Mouse (Mus musculus): ENCODE measurements at regions not wholly inside any gene's neighbourhood (a gene's known extent, or its start where the extent isn't known, plus 50 kb on each side); places are given as distances from the start of the nearest gene placed in this dataset.
"Not testable (repeated sequence)": the region's sequence is repeated elsewhere in the genome, so short reads cannot be mapped to it uniquely, and the experiment has no call there.

- Histone ChIP-seq H3K4me3 (no peak overlapping the region), H3K9me3 (replicated peaks) (no peaks in the 10 kb centered on the region), H3K4me1 (no peaks in the 10 kb centered on the region), H3K27me3 (ENCODE audit: low read depth, poor library complexity, severe bottlenecking) (no peaks in the 10 kb centered on the region), H3K36me3 (no peaks in the 10 kb centered on the region), H3K27ac (no peak overlapping the region)
- no peak for DNase-seq (ENCODE audit: low spot score)
- 90% methylated on average over 6 of the region's 6 CpGs for WGBS
These were observed 1070.5 kb downstream of the Diaph3 start for GRCm38 (mm10) chr14:86070313-86071100.

DNA sequence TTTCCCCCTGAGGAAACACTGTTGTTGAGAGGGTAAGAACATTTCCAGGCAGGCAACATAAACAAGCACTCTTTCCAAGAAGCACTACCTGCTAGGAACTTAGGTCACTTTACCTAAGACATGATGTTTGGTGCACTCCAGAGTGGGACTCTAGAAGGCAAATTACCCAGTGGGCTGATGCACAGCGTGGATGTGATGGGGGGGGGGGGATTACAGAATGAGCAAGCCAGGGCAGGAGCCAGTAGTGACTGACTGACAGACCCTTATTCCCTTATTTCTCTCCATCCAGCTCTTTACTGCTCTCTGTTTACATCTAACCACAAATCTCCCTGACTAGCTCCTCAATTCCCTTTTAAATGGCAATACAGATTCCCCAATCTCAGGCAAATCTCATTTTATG, 1071.7 kb downstream of the Diaph3 start:
- H3K36me3 ChIP-seq = no peaks in the 10 kb centered on the region
- DNase-seq (ENCODE audit: low spot score) = no peak
- H3K4me3 ChIP-seq = no peak overlapping the region
- H3K27me3 ChIP-seq (ENCODE audit: low read depth, poor library complexity, severe bottlenecking) = no peaks in the 10 kb centered on the region
- H3K4me1 ChIP-seq = no peaks in the 10 kb centered on the region
- H3K27ac ChIP-seq = no peak overlapping the region
- WGBS = 45% methylated on average over 1 of the region's 1 CpGs
- no peaks in the 10 kb centered on the region for H3K9me3 ChIP-seq (replicated peaks)

DNA sequence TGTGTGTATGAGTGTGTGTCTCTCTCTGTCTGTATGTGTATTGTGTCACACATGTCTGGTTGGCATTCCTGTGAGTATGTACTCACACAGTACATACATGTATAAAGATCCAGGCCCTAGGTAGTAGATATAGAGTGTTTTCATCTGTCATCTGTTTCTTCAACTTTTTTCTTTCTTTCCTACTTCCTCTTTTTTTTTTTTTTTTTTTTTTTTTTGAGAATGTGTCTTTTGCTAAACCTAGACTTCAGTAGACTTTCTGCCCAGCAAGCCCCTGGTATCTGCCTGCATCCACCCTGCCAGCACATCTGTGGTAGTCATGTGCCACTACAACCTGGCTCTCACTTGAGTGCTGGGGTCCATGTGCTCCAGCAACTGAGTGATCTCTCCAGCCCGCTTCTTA, 1073.3 kb downstream of the Diaph3 start:
- Histone ChIP-seq H3K9me3 (replicated peaks) (no peaks in the 10 kb centered on the region), H3K27me3 (ENCODE audit: low read depth, poor library complexity, severe bottlenecking) (no peaks in the 10 kb centered on the region), H3K27ac (no peak overlapping the region), H3K4me3 (no peak overlapping the region), H3K36me3 (no peaks in the 10 kb centered on the region), H3K4me1 (no peaks in the 10 kb centered on the region)
- DNase-seq (ENCODE audit: low spot score) = no peak
- WGBS = 89% methylated on average over 1 of the region's 1 CpGs

DNA sequence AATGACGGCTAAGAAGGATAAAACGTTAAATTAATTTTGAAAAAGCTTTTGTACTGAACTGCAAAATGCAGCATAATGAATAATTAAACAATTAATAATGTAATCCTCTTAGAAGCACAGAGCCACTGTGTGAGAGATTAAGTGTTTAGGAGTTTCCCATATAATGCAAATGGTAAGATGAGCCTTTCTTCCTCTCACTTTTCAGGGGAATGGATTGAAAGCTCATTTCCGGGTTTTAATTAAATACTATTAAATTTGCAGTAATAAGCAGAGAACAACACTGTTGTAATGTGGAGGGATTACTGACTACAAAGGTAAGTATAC, 1077.5 kb downstream of the Diaph3 start:
- H3K4me3 ChIP-seq = no peak overlapping the region
- no peak overlapping the region for H3K27ac ChIP-seq
- no peaks in the 10 kb centered on the region for H3K4me1 ChIP-seq
- DNase-seq (ENCODE audit: low spot score) = no peak
- H3K36me3 ChIP-seq = no peaks in the 10 kb centered on the region
- no peaks in the 10 kb centered on the region for H3K27me3 ChIP-seq (ENCODE audit: low read depth, poor library complexity, severe bottlenecking)
- 84% methylated on average over 3 of the region's 3 CpGs for WGBS
- H3K9me3 ChIP-seq (replicated peaks) = no peaks in the 10 kb centered on the region

DNA sequence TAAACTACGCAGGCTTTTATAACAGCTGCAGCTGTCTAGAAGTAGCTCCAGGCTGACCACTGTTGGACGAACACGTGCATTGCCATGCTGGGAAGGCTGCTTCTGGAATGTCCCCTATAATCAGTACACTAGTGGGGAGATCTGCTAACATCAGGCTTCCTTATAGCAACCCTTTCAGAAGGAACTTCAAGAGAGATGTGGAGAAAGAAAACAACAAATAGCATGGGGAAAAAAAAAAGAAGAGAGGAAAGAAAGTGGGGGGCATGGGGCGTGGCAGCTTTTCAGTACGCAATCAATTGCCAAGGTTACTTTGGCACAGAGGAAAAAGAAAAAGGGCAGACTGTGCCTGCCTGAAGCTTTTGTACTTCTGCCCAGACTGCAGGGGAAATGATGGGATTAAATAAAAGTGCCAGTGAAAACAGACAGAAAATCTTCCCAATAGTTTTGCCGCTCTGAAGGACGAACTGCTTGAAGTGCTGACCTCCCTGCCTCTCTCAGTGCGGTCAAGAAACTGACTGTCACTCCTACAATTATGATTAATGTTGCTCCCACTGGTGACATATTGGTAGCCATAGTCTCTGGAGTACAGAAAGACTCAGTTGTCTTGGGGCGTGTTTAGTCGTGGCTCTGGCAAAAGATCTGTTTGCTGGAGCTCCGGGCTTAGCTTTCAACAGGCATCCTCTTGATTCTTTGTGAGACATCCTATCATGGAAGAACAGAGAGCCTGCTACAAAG, 1078.0 kb downstream of the Diaph3 start:
- Histone ChIP-seq H3K4me3 (no peak overlapping the region), H3K27ac (no peak overlapping the region), H3K4me1 (no peaks in the 10 kb centered on the region), H3K9me3 (replicated peaks) (no peaks in the 10 kb centered on the region), H3K27me3 (ENCODE audit: low read depth, poor library complexity, severe bottlenecking) (no peaks in the 10 kb centered on the region), H3K36me3 (no peaks in the 10 kb centered on the region)
- WGBS = 86% methylated on average over 11 of the region's 11 CpGs
- DNase-seq (ENCODE audit: low spot score) = no peak

- H3K27ac ChIP-seq = no peak overlapping the region
- H3K4me1 ChIP-seq = no peaks in the 10 kb centered on the region
- DNase-seq (ENCODE audit: low spot score) = no peak
- H3K4me3 ChIP-seq = no peak overlapping the region
- no peaks in the 10 kb centered on the region for H3K36me3 ChIP-seq
- no peaks in the 10 kb centered on the region for H3K9me3 ChIP-seq (replicated peaks)
- H3K27me3 ChIP-seq (ENCODE audit: low read depth, poor library complexity, severe bottlenecking) = no peaks in the 10 kb centered on the region
- 89% methylated on average over 4 of the region's 4 CpGs for WGBS
These were observed 1084.0 kb downstream of the Diaph3 start for GRCm38 (mm10) chr14:86056991-86057390.

DNA sequence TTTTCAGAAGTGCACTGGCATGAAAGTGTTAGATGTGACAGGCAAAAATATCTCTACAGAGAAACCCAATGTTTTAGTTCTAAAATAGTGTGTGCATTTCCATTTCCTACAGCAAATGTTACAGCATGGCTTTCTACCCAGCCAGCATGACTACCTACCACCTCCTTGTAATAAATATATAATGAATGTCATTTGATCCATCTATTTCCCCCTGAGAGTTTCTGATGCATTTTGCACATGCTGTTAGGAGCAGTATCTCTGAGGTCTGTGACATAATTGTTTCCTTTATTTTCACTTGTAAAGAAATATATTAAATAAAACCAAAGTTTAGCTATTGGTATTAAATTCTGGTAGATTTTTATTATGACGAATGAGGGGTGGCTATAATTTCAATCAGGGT, 1086.4 kb downstream of the Diaph3 start:
- no peaks in the 10 kb centered on the region for H3K36me3 ChIP-seq
- DNase-seq (ENCODE audit: low spot score) = no peak
- H3K27me3 ChIP-seq (ENCODE audit: low read depth, poor library complexity, severe bottlenecking) = no peaks in the 10 kb centered on the region
- no peak overlapping the region for H3K27ac ChIP-seq
- H3K4me1 ChIP-seq = no peaks in the 10 kb centered on the region
- H3K4me3 ChIP-seq = no peak overlapping the region
- 88% methylated on average over 1 of the region's 1 CpGs for WGBS
- no peaks in the 10 kb centered on the region for H3K9me3 ChIP-seq (replicated peaks)

GRCm38 (mm10) chr14:86029401-86029800, 1111.6 kb downstream of the Diaph3 start:
- H3K27ac ChIP-seq = no peak overlapping the region
- no peak for DNase-seq (ENCODE audit: low spot score)
- no peaks in the 10 kb centered on the region for H3K36me3 ChIP-seq
- H3K4me3 ChIP-seq = no peak overlapping the region
- H3K4me1 ChIP-seq = no peaks in the 10 kb centered on the region
- H3K9me3 ChIP-seq (replicated peaks) = no peaks in the 10 kb centered on the region
- H3K27me3 ChIP-seq (ENCODE audit: low read depth, poor library complexity, severe bottlenecking) = no peaks in the 10 kb centered on the region

DNA sequence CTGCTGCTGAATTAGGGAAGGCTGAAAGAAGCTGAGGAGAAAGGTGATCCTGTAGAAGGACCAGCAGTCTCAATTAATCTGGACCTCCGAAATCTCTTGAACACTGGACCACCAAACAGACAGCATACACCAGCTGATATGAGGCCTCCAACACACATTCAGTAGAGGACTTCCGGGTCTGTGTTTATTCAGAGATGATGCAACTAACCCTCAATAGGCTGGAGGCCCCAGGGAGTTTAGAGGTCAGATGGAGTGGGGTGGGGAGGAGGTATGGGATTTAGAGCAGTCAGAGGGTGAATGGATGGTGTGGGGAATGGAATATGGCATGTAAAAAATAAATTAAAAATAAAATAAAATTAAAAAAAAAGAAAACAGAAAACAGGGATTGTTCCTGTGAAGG, 1123.4 kb downstream of the Diaph3 start:
- H3K9me3 ChIP-seq (replicated peaks); H3K4me3 ChIP-seq; H3K27me3 ChIP-seq (ENCODE audit: low read depth, poor library complexity, severe bottlenecking); DNase-seq (ENCODE audit: low spot score); H3K36me3 ChIP-seq; H3K4me1 ChIP-seq; H3K27ac ChIP-seq: not testable (repeated sequence)
- WGBS = 93% methylated on average over 2 of the region's 2 CpGs

Data from limb, embryonic 10.5 days (tissue).